ENCODE assay signal across 23 mouse cellular contexts in the genomic region with DNA sequence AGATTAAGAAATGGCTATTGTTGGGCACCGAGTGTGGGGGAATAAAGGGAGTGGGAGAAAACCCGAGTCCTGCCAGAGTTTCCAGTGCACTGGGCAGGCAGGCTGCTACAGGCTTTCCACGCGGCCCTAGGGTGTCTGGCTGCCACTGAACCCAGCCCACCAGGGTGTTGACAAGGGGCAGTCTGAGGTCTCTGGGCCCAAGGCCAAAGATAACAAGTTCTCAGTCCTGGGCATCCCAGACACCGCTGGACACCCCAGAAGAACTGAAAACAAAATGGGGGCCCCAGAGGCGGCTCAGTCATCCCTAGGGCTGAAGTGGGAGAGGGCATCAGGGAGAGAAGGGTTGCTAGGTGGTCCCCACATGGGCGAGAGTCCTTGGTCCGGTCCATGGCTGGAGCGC.
DNase-seq lines count a peak whose midpoint lies in the region; ATAC-seq and TF ChIP-seq lines count a peak whose summit lies in the region.
"Had no signal": no experiment of that assay in that cellular context is flagged by ENCODE, and none has a peak within 500 bp of the region (broad histone marks: within the 10 kb centered on the region; RNA-seq: fewer than 3 reads in every experiment).

No protein-coding gene starts in this region.

- no peak overlapping the region for H3K27ac ChIP-seq in heart, embryonic 12.5 days (ENCODE audit: poor library complexity, severe bottlenecking)
- no peak overlapping the region for H3K27ac ChIP-seq in heart, postnatal 0 days (ENCODE audit: low read depth)
- H3K27ac ChIP-seq: embryonic facial prominence, embryonic 15.5 days; forebrain, embryonic 10.5 days; hindbrain, embryonic 10.5 days; hindbrain, embryonic 14.5 days; intestine, embryonic 15.5 days had no signal

- TF ChIP-seq EP300 in heart, postnatal 0 days (IDR thresholded peaks at IDR 0.05; ENCODE audit: low read depth): no peak

- no peak overlapping the region for H3K4me3 ChIP-seq in heart, embryonic 12.5 days
- H3K4me3 ChIP-seq in heart, postnatal 0 days (ENCODE audit: low read depth, low read length): no peak overlapping the region
- H3K4me3 ChIP-seq: embryonic facial prominence, embryonic 15.5 days; erythroblast, embryonic 14.5 days; forebrain, embryonic 10.5 days; hindbrain, embryonic 10.5 days; intestine, embryonic 15.5 days had no signal

- no peak for DNase-seq in heart, adult 9 months (ENCODE audit: low spot score in 2 of 2)
- DNase-seq in NIH3T3 (ENCODE audit: low read depth): peak; percentile 21
- DNase-seq in heart, postnatal 0 days (ENCODE audit: low spot score): no peak
- DNase-seq in frontal cortex, postnatal 10 days (ENCODE audit: low spot score in 2 of 2): no peak
- no peak for DNase-seq in adrenal gland, adult 2 months
- DNase-seq: adrenal gland, postnatal 10 days; B cell, adult 2 months; cerebellum, adult 11 months; cerebellum, adult 8-10 months; cerebellum, postnatal 14 days; embryo, embryonic 11 days; gastrocnemius, postnatal 36 days; kidney, adult 18-20 months had no signal

- H3K4me2 ChIP-seq in heart, embryonic 12.5 days: no peak overlapping the region
- H3K4me2 ChIP-seq in heart, postnatal 0 days (ENCODE audit: low read depth, low read length): no peak overlapping the region
- H3K4me2 ChIP-seq: embryonic facial prominence, embryonic 15.5 days; hindbrain, embryonic 14.5 days; intestine, embryonic 15.5 days had no signal

- peak; percentile 77 for ATAC-seq in heart, embryonic 12.5 days (ENCODE audit: insufficient number of reproducible peaks, low FRiP score)
- ATAC-seq in heart, postnatal 0 days (ENCODE audit: insufficient read depth, low read depth): peak; percentile 69
- ATAC-seq: CD4-positive, CD25-positive, alpha-beta regulatory T cell, adult 4 months; forebrain, embryonic 14.5 days; intestine, embryonic 15.5 days; Patski had no signal

- peaks cover 6% of the 10 kb centered on the region for H3K4me1 ChIP-seq in heart, embryonic 12.5 days (replicated peaks)
- H3K4me1 ChIP-seq in heart, postnatal 0 days (ENCODE audit: control insufficient read depth, insufficient read depth): no peaks in the 10 kb centered on the region
- H3K4me1 ChIP-seq: embryonic facial prominence, embryonic 15.5 days; forebrain, embryonic 10.5 days; hindbrain, embryonic 10.5 days; intestine, embryonic 15.5 days had no signal

- no peak overlapping the region for H3K9ac ChIP-seq in heart, embryonic 12.5 days
- no peak overlapping the region for H3K9ac ChIP-seq in heart, postnatal 0 days (replicated peaks; ENCODE audit: low read depth, low read length)
- H3K9ac ChIP-seq: embryonic facial prominence, embryonic 15.5 days; hindbrain, embryonic 14.5 days; intestine, embryonic 15.5 days had no signal

- no peak for TF ChIP-seq CTCF in heart, postnatal 0 days (IDR thresholded peaks at IDR 0.05; ENCODE audit: low read depth)

- WGBS in heart, embryonic 12.5 days: 49% methylated on average over 9 of the region's 9 CpGs
- WGBS in heart, postnatal 0 days: 41% methylated on average over 9 of the region's 9 CpGs

- peaks cover 60% of the 10 kb centered on the region for H3K36me3 ChIP-seq in heart, embryonic 12.5 days
- H3K36me3 ChIP-seq in heart, postnatal 0 days (replicated peaks; ENCODE audit: control insufficient read depth, insufficient read depth, low read length): peaks cover 61% of the 10 kb centered on the region

- H3K9me3 ChIP-seq in heart, embryonic 12.5 days (replicated peaks): no peaks in the 10 kb centered on the region
- no peaks in the 10 kb centered on the region for H3K9me3 ChIP-seq in heart, postnatal 0 days (replicated peaks; ENCODE audit: control insufficient read depth, low read length)
- H3K9me3 ChIP-seq: embryonic facial prominence, embryonic 15.5 days; forebrain, embryonic 10.5 days; hindbrain, embryonic 10.5 days; intestine, embryonic 15.5 days had no signal

- H3K27me3 ChIP-seq in heart, embryonic 12.5 days (replicated peaks): no peaks in the 10 kb centered on the region
- H3K27me3 ChIP-seq in heart, postnatal 0 days (ENCODE audit: control insufficient read depth, insufficient read depth, low read length): no peaks in the 10 kb centered on the region
- H3K27me3 ChIP-seq: embryonic facial prominence, embryonic 15.5 days; intestine, embryonic 15.5 days; Patski had no signal
